Mouse (Mus musculus) megakaryocyte-erythroid progenitor cell, adult 5 weeks (primary cell): Measurements from ENCODE around the gene Htr1d. TPM values are rescaled to one million over a fixed set of nuclear protein-coding genes. Genes with fewer than 3 reads are reported as not detected.

Experiments used
- polyA plus RNA-seq: library from polyadenylated mRNA; stranded (reverse); fragments of >175 nt; gene quantifications from 2 replicates; pipeline ENCODE4 v1.2.3, GENCODE M21; 2012

Htr1d gene
- polyA plus RNA-seq, result not detected in 2 replicates

GRCm38 (mm10) chr4:136423224-136423623 lies at the start of gene Htr1d:
Gene Htr1d, plus strand, starts transcription at chr4:136423524.

GRCm38 (mm10) chr4:136462086-136462838 lies 38.9 kb downstream of the Htr1d start, which contains the start of gene 6030445D17Rik:
Gene 6030445D17Rik, plus strand, starts transcription at chr4:136462250.

GRCm38 (mm10) chr4:136469371-136469903 lies 46.1 kb downstream of the Htr1d start, which contains the start of gene Luzp1:
Gene Luzp1, plus strand, starts transcription at chr4:136469761.

Other genes starting within 250 kb of the Htr1d start
- gene Asap3, start 217.2 kb upstream of the Htr1d start, polyA plus RNA-seq, result 0.01 and 0.05 TPM in 2 replicates
- 0.28 TPM in 1 of 2 replicates, not detected in the other for gene Tcea3, start 175.8 kb upstream of the Htr1d start, polyA plus RNA-seq
- 5.6 and 6.3 TPM in 2 replicates for gene Zfp46, start 138.8 kb upstream of the Htr1d start, polyA plus RNA-seq
- gene Hnrnpr, start 112.6 kb upstream of the Htr1d start, polyA plus RNA-seq, result 63.6 and 98.5 TPM in 2 replicates
- 0.08 TPM in 1 of 2 replicates, not detected in the other for gene 6030445D17Rik, start 38.7 kb downstream of the Htr1d start, polyA plus RNA-seq
- gene Luzp1, start 46.2 kb downstream of the Htr1d start, polyA plus RNA-seq, result 1.6 and 2.2 TPM in 2 replicates
- 18.9 and 22.0 TPM in 2 replicates for gene Kdm1a, start 179.2 kb downstream of the Htr1d start, polyA plus RNA-seq
- not detected in 2 replicates for gene Tex46, start 186.9 kb downstream of the Htr1d start, polyA plus RNA-seq
- 0.20 and 0.31 TPM in 2 replicates for gene Lactbl1, start 199.1 kb downstream of the Htr1d start, polyA plus RNA-seq